Mouse (Mus musculus) spleen, adult 2 months (tissue): ENCODE results near the gene Hk3.

Experiments used
- CTCF ChIP-seq: fragments of 200-500 bp; IDR thresholded peaks from 2 replicates; pipeline ENCODE4 v1.5.1; 2011; ENCODE audit warnings: mild to moderate bottlenecking, inconsistent platforms; ENCODE audit not compliant: insufficient read depth, insufficient read length, insufficient replicate concordance; ENCODE audit errors: extremely low read depth
- POLR2A ChIP-seq: fragments of 200-500 bp; IDR thresholded peaks from 2 replicates; pipeline ENCODE4 v1.6.1; 2011; ENCODE audit warnings: low read depth, low read length, inconsistent platforms

GRCm38 (mm10) chr13:54983001-54983400, 38.2 kb downstream of the Hk3 start:
- TF ChIP-seq POLR2A: no peak
- no peak for TF ChIP-seq CTCF
